Mouse (Mus musculus) bone marrow, adult 2 months (tissue): ENCODE data around the gene Arhgef33. TPM values are rescaled to one million over a fixed set of nuclear protein-coding genes. Genes with fewer than 3 reads are reported as not detected.
A peak's percentile ranks its signal among the peaks of the same experiment; 100 is the strongest.
"Not testable (repeated sequence)": the region's sequence is repeated elsewhere in the genome, so short reads cannot be mapped to it uniquely, and the experiment has no call there.

Source experiments
- H3K27ac ChIP-seq: fragments of 200-500 bp; 2 replicates; pipeline ENCODE4 v1.5.1; 2012; ENCODE audit warnings: low read depth, mild to moderate bottlenecking, control low read depth, inconsistent platforms, low read length; ENCODE audit not compliant: control insufficient read depth, poor library complexity, insufficient read depth
- H3K4me1 ChIP-seq: fragments of 200-500 bp; 2 replicates; pipeline ENCODE4 v1.6.1; 2011; ENCODE audit warnings: low read length; ENCODE audit not compliant: control insufficient read depth, insufficient read depth
- H3K4me3 ChIP-seq: fragments of 200-500 bp; replicated peaks from 2 replicates; pipeline ENCODE3; 2011; ENCODE audit warnings: mild to moderate bottlenecking, low read depth, low read length, control low read depth; ENCODE audit not compliant: control insufficient read depth
- CTCF ChIP-seq: fragments of 200-500 bp; IDR thresholded peaks from 2 replicates; pipeline ENCODE4 v1.5.1; 2011; ENCODE audit warnings: low read length, control low read depth; ENCODE audit not compliant: control insufficient read depth, insufficient read depth
- POLR2A ChIP-seq: fragments of 200-500 bp; IDR thresholded peaks from 2 replicates; pipeline ENCODE4 v1.6.1; 2011; ENCODE audit warnings: low read depth, mild to moderate bottlenecking, control low read depth, low read length, borderline replicate concordance; ENCODE audit not compliant: control insufficient read depth
- WGBS: fragments of 180-500 bp; shearing (Covaris S2); methylation state at CpG from one replicate; pipeline ENCODE4 v1.1.7; 2018; 5-methylcytosine and 5-hydroxymethylcytosine counted together
- polyA plus RNA-seq: library from polyadenylated mRNA; stranded (reverse); fragments of >200 nt; gene quantifications from 2 replicates; pipeline ENCODE4 v1.2.4, GENCODE M21; 2011; ENCODE audit warnings: low replicate concordance; ENCODE audit not compliant: missing spikeins, insufficient read depth, insufficient read length

The Arhgef33 gene
- polyA plus RNA-seq, 1 experiment = not detected

DNA sequence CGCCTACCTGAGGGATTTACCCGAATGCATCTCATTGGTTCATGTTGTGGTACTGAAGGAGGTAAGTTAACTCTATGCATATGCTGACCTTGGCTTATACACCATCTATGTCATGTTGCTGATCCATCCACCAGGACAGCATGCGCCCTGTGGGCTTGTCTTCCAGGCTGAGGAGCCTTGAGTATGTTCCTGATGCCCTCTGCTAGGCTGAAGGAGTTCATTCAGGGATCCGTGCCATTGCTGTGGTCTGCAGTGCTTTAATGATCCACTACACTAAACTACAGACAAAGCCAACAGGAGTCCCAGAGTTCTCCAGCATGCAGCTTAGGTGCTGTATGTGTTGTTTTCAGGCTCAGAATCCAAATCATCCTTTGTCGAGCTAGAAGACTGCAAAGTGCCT, 60.1 kb downstream of the Arhgef33 start:
- no peak overlapping the region for H3K27ac ChIP-seq
- 84% methylated on average over 5 of the region's 5 CpGs for WGBS
- H3K4me1 ChIP-seq = no peaks in the 10 kb centered on the region; the same call in 1 of the 2 replicates
- no peak for TF ChIP-seq CTCF
- no peak for TF ChIP-seq POLR2A
- H3K4me3 ChIP-seq = no peak overlapping the region

- H3K27ac ChIP-seq = no peak overlapping the region
- 70% methylated on average over 9 of the region's 9 CpGs for WGBS
- H3K4me1 ChIP-seq = peaks cover 2% of the 10 kb centered on the region; the same call in 1 of the 2 replicates
Measured at GRCm38 (mm10) chr17:80368606-80369005, 61.4 kb downstream of the Arhgef33 start.

DNA sequence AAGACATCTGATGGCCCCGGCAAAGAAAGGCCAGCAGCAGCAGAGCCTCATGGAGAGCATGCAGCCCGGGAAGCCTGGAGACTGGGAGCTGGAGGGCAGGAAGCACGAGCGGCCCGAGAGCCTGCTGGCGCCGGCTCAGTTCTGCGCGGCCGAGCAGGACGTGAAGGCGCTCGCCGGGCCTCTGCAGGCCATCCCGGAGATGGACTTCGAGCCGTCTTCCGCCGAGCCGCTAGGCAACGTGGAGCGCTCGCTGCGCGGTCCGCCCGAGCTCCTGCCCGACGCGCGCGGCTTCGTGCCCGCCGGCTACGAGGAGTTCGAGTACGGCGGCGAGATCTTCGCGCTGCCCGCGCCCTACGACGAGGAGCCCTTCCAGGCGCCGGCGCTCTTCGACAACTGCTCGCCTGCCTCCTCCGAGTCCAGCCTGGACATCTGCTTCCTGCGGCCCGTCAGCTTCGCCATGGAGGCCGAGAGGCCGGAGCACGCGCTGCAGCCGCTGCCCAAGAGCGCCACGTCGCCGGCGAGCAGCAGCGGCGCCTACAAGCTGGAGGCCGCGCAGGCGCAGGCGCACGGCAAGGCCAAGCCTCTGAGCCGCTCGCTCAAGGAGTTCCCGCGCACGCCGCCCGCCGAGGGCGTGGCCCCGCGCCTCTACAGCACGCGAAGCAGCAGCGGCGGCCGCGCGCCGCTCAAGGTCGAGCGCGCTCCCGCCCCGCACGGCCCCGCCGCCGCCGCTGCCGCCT, 66.0 kb downstream of the Arhgef33 start, which contains the start of gene Gm10190:
TSS of gene Gm10190 (minus strand) at position 553 of the 737 bp plus-strand sequence.
- TF ChIP-seq CTCF (no peak), POLR2A (peak; percentile 56; the same call in 1 of the 2 replicates)
- Histone ChIP-seq H3K4me1 (peaks cover 2% of the 10 kb centered on the region; the same call in 1 of the 2 replicates), H3K27ac (peak within 1 kb of the TSS; percentile 59; the same call in 1 of the 2 replicates), H3K4me3 (peak within 1 kb of the TSS; percentile 62)
- 3% methylated on average over 100 of the region's 102 CpGs for WGBS

More at GRCm38 (mm10) chr17:80368606-80369005, 61.4 kb downstream of the Arhgef33 start:
- H3K4me3 ChIP-seq = no peak overlapping the region
- no peak for TF ChIP-seq CTCF
- no peak for TF ChIP-seq POLR2A

DNA sequence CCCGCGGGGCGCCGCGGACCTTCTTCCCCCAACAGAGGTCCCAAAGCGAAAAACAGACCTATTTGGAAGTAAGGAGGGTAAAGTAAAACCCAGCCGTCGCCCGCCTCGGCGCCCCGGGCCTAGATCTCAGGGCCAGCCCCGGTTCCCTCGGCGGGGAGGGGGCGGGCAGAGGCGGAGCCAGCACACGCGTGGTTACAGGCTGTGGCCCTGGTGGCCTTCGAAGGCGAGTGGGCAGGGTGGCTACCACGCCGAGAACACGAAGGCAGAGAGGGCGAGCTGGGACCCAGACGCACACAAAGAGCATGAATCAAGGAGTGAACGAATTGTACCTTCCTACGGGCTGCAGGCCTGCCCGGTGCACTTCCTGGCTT, 66.5 kb downstream of the Arhgef33 start:
- peak overlapping the region; percentile 7 for H3K4me3 ChIP-seq
- H3K27ac ChIP-seq = peak overlapping the region; percentile 59; the same call in 1 of the 2 replicates
- no peak for TF ChIP-seq POLR2A
- no peak for TF ChIP-seq CTCF
- H3K4me1 ChIP-seq = peaks cover 2% of the 10 kb centered on the region; the same call in 1 of the 2 replicates
- WGBS = 27% methylated on average over 29 of the region's 29 CpGs

DNA sequence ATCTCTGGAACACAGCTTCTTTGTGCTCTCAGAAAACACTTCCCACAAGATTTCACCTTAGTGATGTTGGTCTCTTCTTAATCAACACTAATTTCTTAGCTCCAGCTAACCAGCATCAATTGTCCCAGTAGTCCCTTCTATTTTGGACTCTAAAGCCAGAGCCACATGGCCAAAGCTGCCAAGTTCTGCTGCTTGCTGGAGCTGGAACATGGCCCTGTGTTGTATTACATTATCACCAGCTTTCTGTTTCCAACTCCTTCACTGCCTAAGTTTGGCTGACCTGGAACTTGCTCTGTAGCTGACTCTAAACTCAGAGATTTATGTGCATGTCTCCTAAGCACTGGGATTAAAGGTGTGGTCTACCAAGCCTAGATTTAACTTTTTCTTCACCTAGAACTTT, 71.2 kb downstream of the Arhgef33 start:
- not testable (repeated sequence) for H3K4me3 ChIP-seq, H3K27ac ChIP-seq, H3K4me1 ChIP-seq

DNA sequence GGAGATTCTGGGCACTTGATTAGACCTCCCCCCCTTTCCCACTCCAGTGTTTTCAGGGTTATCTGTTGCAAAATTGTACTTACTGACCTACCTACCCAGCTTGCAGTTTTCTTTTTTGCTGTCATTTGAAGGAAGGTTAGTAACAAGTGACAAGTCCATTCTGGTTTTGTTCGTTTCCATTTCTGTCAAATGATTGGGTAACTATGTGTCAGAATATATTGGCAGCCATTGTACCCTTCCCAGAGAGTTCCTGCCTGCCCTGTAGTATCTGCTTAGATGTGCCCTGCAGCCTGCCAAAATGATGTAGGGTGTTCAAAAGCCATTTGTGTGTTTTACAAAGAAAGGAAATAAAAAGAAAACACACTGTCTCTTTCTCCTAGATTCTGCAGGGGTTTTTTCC, 78.5 kb downstream of the Arhgef33 start:
- no peaks in the 10 kb centered on the region; the same call in 1 of the 2 replicates for H3K4me1 ChIP-seq
- H3K4me3 ChIP-seq = no peak overlapping the region
- TF ChIP-seq POLR2A = no peak
- no peak for TF ChIP-seq CTCF
- H3K27ac ChIP-seq = no peak overlapping the region
- WGBS = 30% methylated on average over 1 of the region's 1 CpGs

DNA sequence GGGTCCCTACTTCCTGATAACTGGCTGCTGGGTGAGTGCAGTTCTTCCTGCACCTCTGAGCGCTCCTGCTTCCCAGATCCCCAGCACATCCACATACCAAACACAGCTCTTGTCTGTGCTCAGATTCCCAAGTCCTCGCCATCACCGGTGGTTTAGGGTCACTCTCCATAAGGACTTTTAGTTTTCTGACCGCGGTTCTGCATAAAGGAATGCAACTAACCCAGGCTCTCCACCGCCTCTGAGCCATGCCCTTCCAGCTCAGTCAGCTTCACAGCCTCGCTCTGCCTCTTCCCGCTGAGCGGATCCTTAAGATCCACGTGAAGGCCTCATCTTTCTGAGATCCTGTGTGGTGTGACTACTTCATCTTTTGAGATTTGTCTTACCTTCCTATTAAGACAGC, 82.8 kb downstream of the Arhgef33 start:
- no peak for TF ChIP-seq CTCF
- no peak for TF ChIP-seq POLR2A
- Histone ChIP-seq H3K27ac (no peak overlapping the region), H3K4me3 (no peak overlapping the region), H3K4me1 (no peaks in the 10 kb centered on the region; the same call in 1 of the 2 replicates)
- WGBS = 82% methylated on average over 10 of the region's 10 CpGs

DNA sequence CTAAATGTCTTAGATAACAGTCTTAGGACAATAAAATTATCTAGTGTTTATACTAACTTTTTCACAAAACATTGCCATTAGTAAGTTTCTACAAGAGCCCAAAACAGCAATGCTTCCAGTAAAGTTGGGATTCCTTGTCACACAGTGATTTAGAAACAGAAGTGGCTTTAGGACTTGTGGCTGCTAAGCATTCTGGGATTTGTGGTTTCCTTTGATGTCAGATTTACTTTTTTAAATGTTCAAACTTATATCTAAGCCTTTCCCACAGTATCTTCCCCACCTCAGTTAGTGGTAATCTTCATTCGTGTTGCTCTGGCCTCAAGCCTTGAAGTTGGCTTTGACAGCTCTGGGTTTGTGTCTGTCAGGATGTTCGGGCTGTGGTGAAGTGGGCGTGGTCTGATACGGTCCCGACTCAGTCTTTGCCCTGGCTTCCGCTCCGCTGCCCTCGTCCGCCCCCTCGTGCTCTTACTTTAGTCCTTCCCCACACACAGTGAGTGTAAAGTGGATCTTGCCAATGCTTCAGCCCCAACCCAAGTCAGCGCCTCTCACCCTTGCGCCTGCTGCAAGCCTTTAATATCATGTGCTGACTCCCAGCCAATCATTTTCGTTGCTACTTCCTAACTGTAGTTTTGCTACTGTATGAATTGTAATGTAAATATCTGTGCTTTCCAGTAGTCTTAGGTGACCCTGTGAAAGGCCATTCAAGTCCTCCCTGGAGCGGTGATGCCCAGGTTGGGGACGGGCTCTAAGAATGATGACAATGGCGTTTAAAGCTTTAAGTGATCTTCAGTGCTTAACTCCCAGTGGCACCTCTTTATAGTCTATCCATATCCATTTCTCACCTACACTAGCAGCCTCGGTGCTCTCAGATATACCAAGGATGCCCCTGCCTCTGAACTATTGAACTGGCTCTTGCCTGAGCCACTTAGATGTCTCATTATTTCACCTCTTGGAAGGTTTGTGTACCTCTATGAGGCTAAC, 84.5 kb downstream of the Arhgef33 start:
- Histone ChIP-seq H3K27ac (no peak overlapping the region), H3K4me1 (no peaks in the 10 kb centered on the region; the same call in 1 of the 2 replicates), H3K4me3 (peak overlapping the region; percentile 46)
- 15% methylated on average over 17 of the region's 17 CpGs for WGBS
- peak; percentile 55; the same call in 1 of the 2 replicates for TF ChIP-seq CTCF
- TF ChIP-seq POLR2A = no peak
